Mouse (Mus musculus) layer of hippocampus, adult 2 months (tissue): ENCODE data around the gene Mrpl1. TPM values are rescaled to one million over a fixed set of nuclear protein-coding genes. Genes with fewer than 3 reads are reported as not detected.

Experiments used
- DNase-seq, 2 experiments: peaks; one replicate each; pipeline ENCODE4 v3.0.0; 2022; ENCODE audit warnings: low spot score in 2 of 2
- H3K27ac ChIP-seq: fragments of 200-600 bp; 2 replicates; pipeline ENCODE4 v1.8.1; 2022
- H3K4me3 ChIP-seq: fragments of 200-600 bp; 2 replicates; pipeline ENCODE4 v1.8.1; 2022; ENCODE audit warnings: mild to moderate bottlenecking
- CTCF ChIP-seq: fragments of 200-600 bp; conservative IDR thresholded peaks from 2 replicates; pipeline ENCODE4 v1.8.1; 2022; ENCODE audit warnings: antibody characterized with exemption, mild to moderate bottlenecking, moderate library complexity
- long read RNA-seq, 2 experiments: library from polyadenylated mRNA; stranded (forward); transcript quantifications; one replicate each; pipeline ENCODE4 v2.0.0; 2021; ENCODE audit warnings: borderline mapping rate in 2 of 2
- total RNA-seq, 2 experiments: library from RNA; stranded (reverse); gene quantifications; 2 replicates each; pipeline ENCODE4 v1.2.3; 2021

The Mrpl1 gene
- total RNA-seq: 10 to 100 TPM; 15.8 to 17.4 TPM
- long read RNA-seq, experiment 1, transcript Mrpl1-201 (9 exons, 3,431 nt): major isoform, 6 of 11 reads
- long read RNA-seq, experiment 1, partial matches to known transcripts: 3 of 11 reads
- long read RNA-seq, experiment 1, other reads (novel, unspliced or antisense): 2 of 11 reads
- long read RNA-seq, experiment 2, transcript Mrpl1-201 (9 exons, 3,431 nt): major isoform, 20 of 26 reads
- long read RNA-seq, experiment 2, partial matches to known transcripts: 0 of 26 reads
- long read RNA-seq, experiment 2, other reads (novel, unspliced or antisense): 6 of 26 reads

DNA sequence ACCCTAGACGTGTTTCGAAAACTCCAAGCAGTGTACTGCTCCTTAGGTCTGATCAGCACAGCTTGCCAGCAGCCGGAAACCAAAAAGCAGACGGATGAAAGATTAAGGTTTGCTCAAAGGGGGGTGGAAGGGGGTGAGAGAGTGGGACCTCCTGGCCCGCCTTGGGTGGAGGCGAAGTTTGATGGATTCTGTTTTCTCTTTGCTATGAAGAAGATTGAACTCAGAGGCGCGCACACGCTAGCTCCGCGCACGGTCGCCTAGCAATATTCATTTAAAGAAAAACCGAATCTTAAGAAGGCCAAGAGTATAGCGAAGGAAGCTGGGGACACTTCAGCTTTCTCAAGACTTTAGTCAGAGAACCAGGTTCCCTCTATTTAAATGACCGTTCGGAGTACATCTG, at the start of gene Mrpl1:
Gene Mrpl1 (plus strand): TSS at position 35 of the 400 bp plus-strand sequence.
- no peak for TF ChIP-seq CTCF
- peak within 1 kb of the TSS; percentile 92 for H3K27ac ChIP-seq
- no peak for DNase-seq
- peak within 1 kb of the TSS; percentile 79 for H3K4me3 ChIP-seq

DNA sequence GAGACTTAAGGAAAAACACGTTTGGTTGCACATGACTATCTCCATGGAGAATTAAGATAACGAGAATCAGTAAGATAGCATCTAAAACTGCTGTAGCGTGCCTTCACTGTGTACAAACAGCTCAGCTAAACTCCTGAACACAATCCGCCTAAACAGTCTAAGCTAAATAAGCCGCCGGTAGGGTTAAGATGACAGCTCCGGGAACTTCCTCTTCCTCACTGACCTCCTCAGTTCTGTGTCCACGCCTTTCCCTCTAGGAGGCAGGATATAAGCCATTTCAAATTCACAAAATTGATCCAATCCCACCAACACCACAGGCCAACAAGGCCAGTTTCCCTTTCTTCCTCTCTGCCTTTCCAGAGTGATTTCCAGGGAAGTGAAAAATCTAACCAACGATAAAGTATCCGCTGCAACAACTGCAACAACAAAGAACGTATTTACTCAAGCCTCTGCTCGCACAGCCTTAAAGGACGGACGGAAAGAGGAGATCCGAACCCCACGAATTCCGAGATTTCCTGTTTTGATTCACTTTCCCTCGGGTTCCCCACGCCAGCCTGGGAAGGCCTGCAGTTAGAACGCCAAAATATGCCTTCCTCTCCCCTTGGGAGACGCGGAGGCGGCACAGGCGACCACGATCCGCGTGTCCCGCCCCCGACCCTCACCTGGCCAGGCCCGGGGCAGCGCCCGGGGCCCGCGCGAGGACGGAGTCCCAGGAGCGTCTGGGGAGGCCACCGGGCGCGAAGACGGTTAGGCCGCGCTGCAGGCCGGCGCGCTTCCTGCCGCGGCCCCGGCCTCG, 48.6 kb upstream of the Mrpl1 start:
- peak in 1 of 2 experiments; percentile 3 for DNase-seq
- Histone ChIP-seq H3K27ac (peak overlapping the region; percentile 97), H3K4me3 (peak overlapping the region; percentile 83)
- TF ChIP-seq CTCF: peak; percentile 40

- H3K27ac ChIP-seq: peak overlapping the region; percentile 97
- peak overlapping the region; percentile 83 for H3K4me3 ChIP-seq
- DNase-seq: no peak
- TF ChIP-seq CTCF: no peak
These were observed 48.1 kb upstream of the Mrpl1 start for GRCm38 (mm10) chr5:96161263-96161577.

GRCm38 (mm10) chr5:96161578-96162398, 47.5 kb upstream of the Mrpl1 start:
- DNase-seq: peak; percentile 46 to 64
- peak overlapping the region; percentile 83 for H3K4me3 ChIP-seq
- no peak for TF ChIP-seq CTCF
- peak overlapping the region; percentile 97 for H3K27ac ChIP-seq

DNA sequence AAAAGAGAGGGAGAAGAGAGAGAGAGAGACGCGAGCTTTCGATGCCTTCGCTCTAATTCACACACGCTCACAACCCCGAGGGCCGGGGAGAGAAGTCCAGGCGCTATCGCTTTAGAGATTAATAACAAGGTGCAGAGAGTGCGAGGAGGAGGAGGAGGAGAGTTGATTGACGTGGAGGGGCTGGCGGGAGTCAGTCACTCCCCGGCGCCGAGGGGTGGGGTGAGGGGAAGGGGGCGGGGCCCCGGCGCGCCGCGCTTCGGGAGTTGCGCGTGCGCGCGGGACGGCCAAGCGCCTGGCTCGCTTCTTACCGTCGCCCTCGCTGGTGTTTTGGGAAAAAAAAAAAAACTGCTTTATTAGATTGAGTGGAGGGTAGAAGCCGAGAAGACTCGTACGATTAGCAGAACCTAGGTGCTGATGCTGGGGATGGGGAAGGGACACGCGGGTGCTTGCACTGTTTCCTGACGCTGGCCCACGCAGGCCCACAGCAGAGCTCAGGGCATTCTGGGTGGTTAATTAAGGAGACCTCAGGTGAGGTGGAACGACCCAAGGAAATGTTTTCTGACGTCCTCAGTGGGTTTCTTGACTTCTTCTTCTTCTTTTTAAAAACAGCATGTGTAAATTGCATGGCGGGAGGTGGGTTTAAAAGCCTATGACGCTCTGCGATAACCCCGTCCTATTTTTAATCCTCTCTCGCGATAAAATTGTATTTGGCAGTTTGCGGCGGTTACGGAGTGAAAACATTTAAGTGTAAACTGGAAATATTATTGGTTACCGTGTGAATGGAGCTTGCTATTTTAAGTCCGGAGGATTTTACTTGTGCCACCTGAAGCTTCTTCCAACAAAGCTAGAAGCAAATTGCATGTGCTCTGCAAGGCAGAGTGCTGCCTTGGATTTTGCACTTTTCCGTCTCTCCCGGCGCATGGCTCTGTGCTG, 46.6 kb upstream of the Mrpl1 start:
- H3K27ac ChIP-seq: peak overlapping the region; percentile 97
- TF ChIP-seq CTCF: no peak
- DNase-seq: peak; percentile 79 to 81
- H3K4me3 ChIP-seq: peak overlapping the region; percentile 83

DNA sequence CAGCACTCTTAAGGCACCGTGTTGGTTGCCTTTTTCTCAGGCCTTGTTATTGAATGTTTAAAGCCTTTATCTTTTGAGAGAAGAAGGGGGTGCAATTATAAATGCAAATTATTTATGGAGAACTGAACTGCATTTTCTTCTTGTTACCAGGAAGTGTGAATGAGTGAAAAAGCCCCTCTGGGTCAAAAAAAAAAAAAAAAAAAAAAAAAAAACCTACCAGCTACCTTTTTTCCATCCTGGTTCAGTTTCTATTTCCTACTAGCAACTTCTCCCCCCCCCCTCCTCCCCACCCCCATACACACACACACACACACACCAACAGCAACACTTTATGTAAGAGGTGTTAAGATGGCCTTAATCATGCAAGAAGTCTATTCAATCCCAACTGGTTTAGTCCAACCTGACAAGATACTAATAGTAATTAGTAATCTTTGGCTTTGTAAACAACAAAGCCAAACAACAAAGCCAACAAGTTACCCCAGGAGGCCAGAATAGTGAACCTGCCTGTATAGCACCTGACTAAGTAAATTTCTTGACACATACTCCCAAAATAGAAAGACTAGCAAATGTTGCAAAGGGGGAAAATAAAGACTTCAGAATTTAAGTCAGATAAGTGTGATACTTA, 45.8 kb upstream of the Mrpl1 start:
- peak overlapping the region; percentile 83 for H3K4me3 ChIP-seq
- no peak for DNase-seq
- H3K27ac ChIP-seq: peak overlapping the region; percentile 97
- TF ChIP-seq CTCF: no peak

GRCm38 (mm10) chr5:96164021-96164411, 45.3 kb upstream of the Mrpl1 start, which contains the start of gene Cnot6l:
Cnot6l (minus strand) TSS chr5:96164171.
- no peak for TF ChIP-seq CTCF
- peak; percentile 11 to 20 for DNase-seq
- Histone ChIP-seq H3K27ac (peak within 1 kb of the TSS; percentile 97), H3K4me3 (peak within 1 kb of the TSS; percentile 83)

DNA sequence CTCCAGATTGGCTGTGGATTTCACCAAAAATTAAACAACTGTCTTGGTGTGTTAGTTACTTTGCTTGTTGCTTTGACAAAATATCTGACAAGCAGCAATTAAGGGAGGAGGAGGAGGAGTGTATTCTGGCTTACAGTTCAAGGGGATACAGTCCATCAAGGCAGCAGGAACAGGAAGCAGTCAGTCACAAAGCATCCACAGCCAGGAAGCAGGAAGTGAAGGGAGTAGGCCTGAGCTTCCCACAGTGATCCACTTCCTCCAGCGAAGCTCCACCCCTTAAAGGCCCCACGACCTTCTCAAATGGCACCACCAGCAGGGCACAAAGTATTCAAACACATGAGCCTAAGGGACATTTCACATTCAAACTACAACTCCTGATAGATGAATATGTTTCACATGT, 42.5 kb upstream of the Mrpl1 start:
- Histone ChIP-seq H3K4me3 (no peak overlapping the region), H3K27ac (no peak overlapping the region)
- no peak for DNase-seq
- TF ChIP-seq CTCF: no peak

DNA sequence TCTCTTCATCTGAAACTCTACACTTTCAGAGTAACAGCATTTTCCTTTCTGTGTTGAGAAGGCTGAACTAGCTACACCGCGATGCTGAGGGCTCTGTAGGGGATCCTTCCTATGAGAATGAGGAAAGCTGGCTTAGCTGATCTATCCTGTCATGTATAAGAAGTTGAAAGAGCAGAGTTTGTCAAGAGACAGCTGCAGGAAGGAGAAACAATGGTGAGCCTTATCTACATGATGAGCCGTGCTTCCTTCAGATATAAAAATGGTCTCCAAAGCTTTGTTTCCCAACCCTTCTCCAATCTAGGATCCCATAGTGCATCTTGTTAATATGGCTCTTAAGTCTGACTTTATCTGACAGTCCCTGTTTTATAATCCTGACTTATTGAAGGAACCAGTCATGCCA, 38.9 kb upstream of the Mrpl1 start:
- Histone ChIP-seq H3K27ac (no peak overlapping the region), H3K4me3 (no peak overlapping the region)
- no peak for TF ChIP-seq CTCF
- DNase-seq: no peak

GRCm38 (mm10) chr5:96171765-96172164, 37.5 kb upstream of the Mrpl1 start:
- DNase-seq: no peak
- H3K27ac ChIP-seq: no peak overlapping the region
- no peak for TF ChIP-seq CTCF
- H3K4me3 ChIP-seq: no peak overlapping the region

DNA sequence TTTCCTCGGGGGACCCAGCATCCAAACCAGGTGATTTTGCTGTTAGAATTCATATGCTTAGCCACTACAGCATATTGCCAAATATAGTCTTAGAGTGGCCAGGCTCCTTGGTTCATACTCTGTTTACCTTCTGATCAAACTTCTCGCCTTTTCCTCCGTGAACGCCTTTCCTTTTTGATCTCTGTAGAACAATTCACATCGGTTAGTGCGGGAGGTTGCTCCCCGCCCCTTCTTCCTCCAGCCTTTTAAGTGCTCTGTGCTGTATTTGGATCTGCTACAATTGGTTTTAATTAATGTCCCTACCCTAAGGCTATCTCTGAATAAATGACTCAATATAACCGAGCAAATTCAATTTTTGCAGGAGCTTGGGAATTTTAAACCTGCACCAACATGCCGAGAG, 33.2 kb upstream of the Mrpl1 start:
- Histone ChIP-seq H3K27ac (peak overlapping the region; percentile 53; the same call in 1 of the 2 replicates), H3K4me3 (peak overlapping the region; percentile 35)

More for the DNA sequence above, 33.2 kb upstream of the Mrpl1 start:
- no peak for DNase-seq
- no peak for TF ChIP-seq CTCF
